ENCODE assay signal across 8 mouse cellular contexts in the genomic region with DNA sequence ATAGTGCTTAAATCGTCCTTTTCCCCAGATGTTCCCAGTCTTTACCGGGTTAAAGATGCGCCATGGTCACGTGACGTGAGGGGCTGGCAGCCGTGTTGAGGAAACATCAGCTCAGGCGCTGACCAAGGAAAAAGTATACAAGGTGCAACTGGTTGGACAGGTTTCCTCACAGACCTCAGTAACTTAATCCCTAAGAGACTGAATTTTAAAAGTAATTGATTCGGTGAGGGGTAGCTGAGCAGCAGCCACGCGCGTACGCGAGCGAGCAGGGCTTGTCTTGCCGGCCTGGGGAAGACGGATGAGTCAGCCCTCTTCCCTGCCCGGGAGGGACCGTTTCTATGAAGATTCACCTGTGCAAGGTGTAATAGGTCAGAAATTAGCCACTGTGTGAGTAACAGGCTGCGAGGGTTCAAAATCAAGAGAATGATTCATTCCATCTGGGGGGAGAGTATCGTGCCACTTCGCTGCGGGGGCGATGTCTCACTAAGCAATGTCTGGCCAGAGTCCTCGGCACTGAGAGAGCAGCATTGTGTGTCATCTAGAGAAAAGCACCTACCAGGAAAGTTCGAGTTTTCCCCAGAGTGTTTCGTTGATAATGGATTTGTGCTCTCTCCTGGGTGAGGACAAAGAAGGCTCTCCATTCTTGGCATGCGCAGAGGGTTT. TPM values are rescaled to one million over a fixed set of nuclear protein-coding genes. Genes with fewer than 3 reads are reported as not detected.
DNase-seq lines count a peak whose midpoint lies in the region; ATAC-seq and TF ChIP-seq lines count a peak whose summit lies in the region.

No protein-coding gene starts in this region.

- H3K4me1 ChIP-seq in heart, postnatal 0 days (ENCODE audit: control insufficient read depth, insufficient read depth), result peaks cover 6% of the 10 kb centered on the region; the same call in 1 of the 2 replicates
- peaks cover 12% of the 10 kb centered on the region for H3K4me1 ChIP-seq in limb, embryonic 12.5 days (replicated peaks)
- peaks cover 32% of the 10 kb centered on the region for H3K4me1 ChIP-seq in neural tube, embryonic 13.5 days (replicated peaks)

- intact Hi-C loops in gastrocnemius, adult 2 months (cut with DNase I), result no loop called here
- intact Hi-C loops in left cerebral cortex, postnatal 36 days (cut with DNase I), result no loop called here

- H3K27me3 ChIP-seq in heart, postnatal 0 days (ENCODE audit: control insufficient read depth, insufficient read depth, low read length), result no peaks in the 10 kb centered on the region
- 0 out of 2 replicates have a peak, but pooled peaks cover 4% of the 10 kb centered on the region for H3K27me3 ChIP-seq in limb, embryonic 12.5 days
- H3K27me3 ChIP-seq in neural tube, embryonic 13.5 days, result no peaks in the 10 kb centered on the region

- no peak for TF ChIP-seq EP300 in heart, postnatal 0 days (IDR thresholded peaks at IDR 0.05; ENCODE audit: low read depth)

- WGBS in heart, postnatal 0 days, result 26% methylated on average over 27 of the region's 27 CpGs
- WGBS in limb, embryonic 12.5 days, result 35% methylated on average over 27 of the region's 27 CpGs
- WGBS in neural tube, embryonic 13.5 days, result 36% methylated on average over 27 of the region's 27 CpGs

- H3K4me2 ChIP-seq in heart, postnatal 0 days (ENCODE audit: low read depth, low read length), result peak overlapping the region; percentile 56
- H3K4me2 ChIP-seq in limb, embryonic 12.5 days, result peak overlapping the region; percentile 48
- peak overlapping the region; percentile 55 for H3K4me2 ChIP-seq in neural tube, embryonic 13.5 days

- no peaks in the 10 kb centered on the region for H3K36me3 ChIP-seq in heart, postnatal 0 days (replicated peaks; ENCODE audit: control insufficient read depth, insufficient read depth, low read length)
- no peaks in the 10 kb centered on the region for H3K36me3 ChIP-seq in limb, embryonic 12.5 days
- H3K36me3 ChIP-seq in neural tube, embryonic 13.5 days, result no peaks in the 10 kb centered on the region

- no peak for DNase-seq in gastrocnemius, adult 2 months
- no peak for DNase-seq in gastrocnemius, postnatal 10 days
- DNase-seq in R1 (ENCODE audit: low read depth, low spot score), result peak; percentile 66
- DNase-seq in heart, postnatal 0 days (ENCODE audit: low spot score), result no peak
- DNase-seq in cerebellum, adult 11 months, result no peak
- no peak for DNase-seq in left cerebral cortex, postnatal 36 days (ENCODE audit: low spot score in 2 of 2)

- no peak for TF ChIP-seq CTCF in gastrocnemius, adult 2 months (IDR thresholded peaks at IDR 0.05)
- no peak for TF ChIP-seq CTCF in heart, postnatal 0 days (IDR thresholded peaks at IDR 0.05; ENCODE audit: low read depth)

- 0 out of 2 replicates have a peak overlapping the region, but pooled peaks have one; percentile 8 for H3K9ac ChIP-seq in heart, postnatal 0 days (replicated peaks; ENCODE audit: low read depth, low read length)
- H3K9ac ChIP-seq in limb, embryonic 12.5 days (replicated peaks), result no peak overlapping the region
- peak overlapping the region; percentile 39 for H3K9ac ChIP-seq in neural tube, embryonic 13.5 days

- H3K27ac ChIP-seq in gastrocnemius, adult 2 months, result no peak overlapping the region
- no peak overlapping the region for H3K27ac ChIP-seq in heart, postnatal 0 days (ENCODE audit: low read depth)
- H3K27ac ChIP-seq in limb, embryonic 12.5 days, result no peak overlapping the region
- no peak overlapping the region for H3K27ac ChIP-seq in neural tube, embryonic 13.5 days (replicated peaks)

- ATAC-seq in heart, postnatal 0 days (ENCODE audit: insufficient read depth, low read depth), result no peak
- ATAC-seq in limb, embryonic 12.5 days (ENCODE audit: insufficient number of reproducible peaks, insufficient read depth, low FRiP score, low TSS enrichment, low read depth), result no peak
- no peak for ATAC-seq in neural tube, embryonic 13.5 days (ENCODE audit: low read depth)

- H3K9me3 ChIP-seq in heart, postnatal 0 days (replicated peaks; ENCODE audit: control insufficient read depth, low read length), result no peaks in the 10 kb centered on the region
- H3K9me3 ChIP-seq in limb, embryonic 12.5 days, result no peaks in the 10 kb centered on the region
- H3K9me3 ChIP-seq in neural tube, embryonic 13.5 days, result no peaks in the 10 kb centered on the region

- peak overlapping the region; percentile 44 for H3K4me3 ChIP-seq in gastrocnemius, adult 2 months
- peak overlapping the region; percentile 26 for H3K4me3 ChIP-seq in heart, postnatal 0 days (ENCODE audit: low read depth, low read length)
- peak overlapping the region; percentile 24 for H3K4me3 ChIP-seq in limb, embryonic 12.5 days (replicated peaks)
- H3K4me3 ChIP-seq in neural tube, embryonic 13.5 days, result peak overlapping the region; percentile 31

RNA-seq across cellular contexts. Expression of gene Epcam, which starts 26.1 kb away (rescaled TPM):
- total RNA-seq in gastrocnemius, adult 2 months (2021), result not detected
- not detected for total RNA-seq in gastrocnemius, postnatal 10 days (2021)
- not detected in 2 replicates for total RNA-seq in heart, postnatal 0 days (2014; rRNA removed; ENCODE audit: low replicate concordance)
- polyA plus RNA-seq in heart, postnatal 0 days (2015; fragmentation: Nextera tagmentation; extraction: Ambion mirVana), result 0.20 and 1.4 TPM in 2 replicates
- 53.0 and 58.6 TPM in 2 replicates for polyA plus RNA-seq in limb, embryonic 12.5 days (2016; fragmentation: Nextera tagmentation; extraction: Ambion mirVana)
- polyA plus RNA-seq in neural tube, embryonic 13.5 days (2015; fragmentation: Nextera tagmentation; extraction: Ambion mirVana), result 3.0 and 6.9 TPM in 2 replicates
- total RNA-seq in left cerebral cortex, postnatal 36 days (2021), result not detected
